Mouse (Mus musculus) forebrain, embryonic 14.5 days (tissue): ENCODE results near the gene Ano2. TPM values are rescaled to one million over a fixed set of nuclear protein-coding genes. Genes with fewer than 3 reads are reported as not detected.

Source experiments
- ATAC-seq: fragments of 200-750 bp; cut with Nextera tagmentation; 2 replicates; pipeline ENCODE4 v1.8.0; 2017; ENCODE audit warnings: mild to moderate bottlenecking, moderate library complexity
- DNase-seq: peaks from one replicate; pipeline ENCODE4 v3.0.0-alpha.2; 2015; ENCODE audit warnings: low spot score
- H3K27ac ChIP-seq: fragments of 300-500 bp; sonication (generic); 2 replicates; pipeline ENCODE4 v1.5.1; 2014; ENCODE audit warnings: low read depth, mild to moderate bottlenecking, control low read depth, low read length, moderate library complexity
- H3K27me3 ChIP-seq: fragments of 300-500 bp; sonication (generic); replicated peaks from 2 replicates; pipeline ENCODE4 v1.6.1; 2014; ENCODE audit warnings: low read length, control low read depth, mixed read lengths; ENCODE audit not compliant: control insufficient read depth, insufficient read depth
- H3K36me3 ChIP-seq: fragments of 300-500 bp; sonication (generic); 2 replicates; pipeline ENCODE4 v1.6.1; 2014; ENCODE audit warnings: low read length, control low read depth; ENCODE audit not compliant: control insufficient read depth, insufficient read depth
- H3K4me1 ChIP-seq: fragments of 300-500 bp; sonication (generic); 2 replicates; pipeline ENCODE4 v1.6.1; 2014; ENCODE audit warnings: antibody characterized with exemption, low read length, control low read depth; ENCODE audit not compliant: control insufficient read depth, insufficient read depth
- H3K4me2 ChIP-seq: fragments of 300-500 bp; sonication (generic); 2 replicates; pipeline ENCODE4 v1.6.1; 2014; ENCODE audit warnings: mild to moderate bottlenecking, control low read depth, low read length
- H3K4me3 ChIP-seq: fragments of 300-500 bp; sonication (generic); 2 replicates; pipeline ENCODE4 v1.5.1; 2014; ENCODE audit warnings: low read depth, low read length, control low read depth
- H3K9ac ChIP-seq: fragments of 300-500 bp; sonication (generic); 2 replicates; pipeline ENCODE4 v1.6.1; 2014; ENCODE audit warnings: mild to moderate bottlenecking, low read length, control low read depth, moderate library complexity
- H3K9me3 ChIP-seq: fragments of 300-500 bp; sonication (generic); replicated peaks from 2 replicates; pipeline ENCODE4 v1.6.1; 2016; ENCODE audit warnings: low read length, control low read depth, mixed read lengths; ENCODE audit not compliant: control insufficient read depth
- WGBS: fragments of 180-500 bp; shearing (Covaris S2); extraction: QIAGEN DNeasy Blood & Tissue Kit; methylation state at CpG from one replicate; pipeline ENCODE4 v1.1.7; 2014; 5-methylcytosine and 5-hydroxymethylcytosine counted together
- polyA plus RNA-seq: library from polyadenylated mRNA; unstranded; fragments of >200 nt; fragmentation: Nextera tagmentation; extraction: Ambion mirVana; gene quantifications from 2 replicates; pipeline ENCODE4 v1.2.1, GENCODE M21; 2014

The Ano2 gene
- polyA plus RNA-seq, 1 experiment from 2014 or later = 0.10 TPM

GRCm38 (mm10) chr6:126034728-126035127 lies 344.5 kb downstream of the Ano2 start:
- Histone ChIP-seq H3K27ac (no peak overlapping the region), H3K4me1 (no peaks in the 10 kb centered on the region), H3K27me3 (no peaks in the 10 kb centered on the region), H3K9ac (no peak overlapping the region), H3K4me2 (no peak overlapping the region), H3K36me3 (no peaks in the 10 kb centered on the region), H3K4me3 (no peak overlapping the region), H3K9me3 (no peaks in the 10 kb centered on the region)
- 81% methylated on average over 7 of the region's 7 CpGs for WGBS
- DNase-seq = peak; percentile 54
- ATAC-seq = peak; percentile 70; the same call in 1 of the 2 replicates

GRCm38 (mm10) chr6:126035621-126036020 lies 345.4 kb downstream of the Ano2 start:
- no peak for ATAC-seq
- WGBS = 96% methylated on average over 2 of the region's 2 CpGs
- Histone ChIP-seq H3K9me3 (no peaks in the 10 kb centered on the region), H3K4me2 (no peak overlapping the region), H3K36me3 (no peaks in the 10 kb centered on the region), H3K27ac (no peak overlapping the region), H3K4me1 (no peaks in the 10 kb centered on the region), H3K4me3 (no peak overlapping the region), H3K9ac (no peak overlapping the region), H3K27me3 (no peaks in the 10 kb centered on the region)
- DNase-seq = no peak

GRCm38 (mm10) chr6:126045931-126046330 lies 355.7 kb downstream of the Ano2 start:
- H3K27ac ChIP-seq = no peak overlapping the region
- H3K4me3 ChIP-seq = no peak overlapping the region
- no peak overlapping the region for H3K4me2 ChIP-seq
- no peaks in the 10 kb centered on the region for H3K4me1 ChIP-seq
- H3K36me3 ChIP-seq = no peaks in the 10 kb centered on the region
- DNase-seq = peak; percentile 2
- no peaks in the 10 kb centered on the region for H3K27me3 ChIP-seq
- no peak overlapping the region for H3K9ac ChIP-seq
- no peaks in the 10 kb centered on the region for H3K9me3 ChIP-seq
- WGBS = 49% methylated on average over 4 of the region's 4 CpGs
- no peak for ATAC-seq

- Histone ChIP-seq H3K36me3 (no peaks in the 10 kb centered on the region), H3K4me1 (no peaks in the 10 kb centered on the region), H3K27me3 (no peaks in the 10 kb centered on the region), H3K4me2 (no peak overlapping the region), H3K27ac (no peak overlapping the region), H3K4me3 (no peak overlapping the region), H3K9ac (no peak overlapping the region), H3K9me3 (no peaks in the 10 kb centered on the region)
- ATAC-seq (no peak), DNase-seq (no peak)
- 78% methylated on average over 4 of the region's 4 CpGs for WGBS
Observed at GRCm38 (mm10) chr6:126048206-126048605, 358.0 kb downstream of the Ano2 start.

- Histone ChIP-seq H3K9ac (no peak overlapping the region), H3K27ac (no peak overlapping the region), H3K36me3 (no peaks in the 10 kb centered on the region), H3K4me1 (no peaks in the 10 kb centered on the region), H3K4me2 (no peak overlapping the region), H3K27me3 (no peaks in the 10 kb centered on the region), H3K4me3 (no peak overlapping the region), H3K9me3 (no peaks in the 10 kb centered on the region)
- ATAC-seq = no peak
- no peak for DNase-seq
- 91% methylated on average over 5 of the region's 5 CpGs for WGBS
Observed at GRCm38 (mm10) chr6:126053136-126053535, 362.9 kb downstream of the Ano2 start.

GRCm38 (mm10) chr6:126057706-126058105 lies 367.5 kb downstream of the Ano2 start:
- H3K4me1 ChIP-seq = no peaks in the 10 kb centered on the region
- no peak for ATAC-seq
- H3K4me3 ChIP-seq = no peak overlapping the region
- no peak overlapping the region for H3K9ac ChIP-seq
- H3K27ac ChIP-seq = no peak overlapping the region
- no peaks in the 10 kb centered on the region for H3K9me3 ChIP-seq
- 84% methylated on average over 3 of the region's 3 CpGs for WGBS
- DNase-seq = no peak
- no peaks in the 10 kb centered on the region for H3K36me3 ChIP-seq
- H3K27me3 ChIP-seq = no peaks in the 10 kb centered on the region
- no peak overlapping the region for H3K4me2 ChIP-seq

- H3K9me3 ChIP-seq = no peaks in the 10 kb centered on the region
- no peaks in the 10 kb centered on the region for H3K36me3 ChIP-seq
- H3K4me1 ChIP-seq = no peaks in the 10 kb centered on the region
- no peak overlapping the region for H3K4me3 ChIP-seq
- WGBS = 79% methylated on average over 3 of the region's 3 CpGs
- H3K9ac ChIP-seq = no peak overlapping the region
- no peak overlapping the region for H3K4me2 ChIP-seq
- no peak for DNase-seq
- H3K27me3 ChIP-seq = no peaks in the 10 kb centered on the region
- no peak overlapping the region for H3K27ac ChIP-seq
- ATAC-seq = no peak
Observed at GRCm38 (mm10) chr6:126080531-126080930, 390.3 kb downstream of the Ano2 start.

GRCm38 (mm10) chr6:126086321-126086950 lies 396.2 kb downstream of the Ano2 start:
- Histone ChIP-seq H3K36me3 (no peaks in the 10 kb centered on the region), H3K27ac (no peak overlapping the region), H3K4me1 (no peaks in the 10 kb centered on the region), H3K27me3 (no peaks in the 10 kb centered on the region), H3K9ac (no peak overlapping the region), H3K4me3 (no peak overlapping the region), H3K9me3 (no peaks in the 10 kb centered on the region), H3K4me2 (no peak overlapping the region)
- 71% methylated on average over 3 of the region's 3 CpGs for WGBS
- ATAC-seq = no peak
- DNase-seq = no peak

GRCm38 (mm10) chr6:126088489-126089265 lies 398.5 kb downstream of the Ano2 start:
- WGBS = 92% methylated on average over 12 of the region's 12 CpGs
- no peaks in the 10 kb centered on the region for H3K9me3 ChIP-seq
- ATAC-seq = no peak
- no peaks in the 10 kb centered on the region for H3K4me1 ChIP-seq
- no peaks in the 10 kb centered on the region for H3K27me3 ChIP-seq
- H3K4me3 ChIP-seq = no peak overlapping the region
- DNase-seq = no peak
- H3K4me2 ChIP-seq = no peak overlapping the region
- no peaks in the 10 kb centered on the region for H3K36me3 ChIP-seq
- H3K27ac ChIP-seq = no peak overlapping the region
- no peak overlapping the region for H3K9ac ChIP-seq
